Mouse (Mus musculus) ES-E14 (cell line): ENCODE results near the gene Iqcn.

Experiments used
- CHD2 ChIP-seq: IDR thresholded peaks from 2 replicates; pipeline ENCODE4 v1.6.1; 2014; ENCODE audit warnings: mild to moderate bottlenecking, low read depth, low read length, inconsistent platforms
- HCFC1 ChIP-seq: IDR thresholded peaks from 2 replicates; pipeline ENCODE4 v1.6.1; 2012; ENCODE audit warnings: low read length, inconsistent platforms, borderline replicate concordance; ENCODE audit not compliant: insufficient read depth
- ZC3H11A ChIP-seq: IDR thresholded peaks from 2 replicates; pipeline ENCODE4 v1.6.1; 2012; ENCODE audit warnings: low read depth, mild to moderate bottlenecking, inconsistent platforms, low read length, borderline replicate concordance

DNA sequence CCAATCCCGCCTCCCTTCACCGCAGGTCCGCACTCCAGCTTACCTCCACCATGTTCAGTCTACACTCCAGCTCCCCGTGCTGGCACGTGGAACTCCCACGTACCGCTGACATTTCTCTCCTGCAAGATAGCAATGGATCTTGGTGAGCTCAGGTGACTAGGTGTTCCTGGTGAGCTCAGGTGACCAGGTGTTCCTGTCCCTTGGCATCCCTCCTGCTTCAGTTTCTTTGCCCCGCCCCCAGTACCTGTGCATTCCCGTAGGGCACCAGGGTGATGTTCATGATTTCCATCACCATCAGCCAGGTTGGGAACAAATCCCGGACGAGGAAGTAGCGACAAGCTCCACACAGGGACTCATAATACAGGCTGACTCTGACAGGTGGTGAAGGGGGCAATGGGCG is 61.4 kb downstream of the Iqcn start:
- TF ChIP-seq CHD2 (no peak), HCFC1 (no peak), ZC3H11A (no peak)
